Mouse (Mus musculus) forebrain, embryonic 15.5 days (tissue): ENCODE results near the gene Ano10. TPM values are rescaled to one million over a fixed set of nuclear protein-coding genes. Genes with fewer than 3 reads are reported as not detected.

Experiments used
- ATAC-seq: fragments of 200-750 bp; cut with Nextera tagmentation; replicated peaks from 2 replicates; pipeline ENCODE4 v1.8.0; 2017; ENCODE audit warnings: mild to moderate bottlenecking, moderate TSS enrichment, moderate library complexity
- H3K27ac ChIP-seq: fragments of 300-500 bp; sonication (generic); replicated peaks from 2 replicates; pipeline ENCODE4 v1.5.1; 2015; ENCODE audit warnings: mild to moderate bottlenecking, inconsistent platforms
- H3K27me3 ChIP-seq: fragments of 300-500 bp; sonication (generic); 2 replicates; pipeline ENCODE4 v1.6.1; 2015; ENCODE audit warnings: inconsistent platforms
- H3K36me3 ChIP-seq: fragments of 300-500 bp; sonication (generic); 2 replicates; pipeline ENCODE4 v1.6.1; 2015; ENCODE audit warnings: mild to moderate bottlenecking, inconsistent platforms
- H3K4me1 ChIP-seq: fragments of 300-500 bp; sonication (generic); 2 replicates; pipeline ENCODE4 v1.6.1; 2015; ENCODE audit warnings: inconsistent platforms
- H3K4me2 ChIP-seq: fragments of 300-500 bp; sonication (generic); replicated peaks from 2 replicates; pipeline ENCODE4 v1.6.1; 2015; ENCODE audit warnings: mild to moderate bottlenecking, inconsistent platforms
- H3K4me3 ChIP-seq: fragments of 300-500 bp; sonication (generic); 2 replicates; pipeline ENCODE4 v1.5.1; 2015; ENCODE audit warnings: mild to moderate bottlenecking, inconsistent platforms
- H3K9ac ChIP-seq: fragments of 300-500 bp; sonication (generic); replicated peaks from 2 replicates; pipeline ENCODE4 v1.6.1; 2015; ENCODE audit warnings: mild to moderate bottlenecking, inconsistent platforms
- H3K9me3 ChIP-seq: fragments of 300-500 bp; sonication (generic); 2 replicates; pipeline ENCODE4 v1.6.1; 2016; ENCODE audit warnings: inconsistent platforms
- WGBS: fragments of 180-500 bp; shearing (Covaris S2); methylation state at CpG from one replicate; pipeline ENCODE4 v1.1.7; 2015; ENCODE audit warnings: mixed read lengths; 5-methylcytosine and 5-hydroxymethylcytosine counted together
- polyA plus RNA-seq: library from polyadenylated mRNA; unstranded; fragments of >200 nt; fragmentation: Nextera tagmentation; extraction: Ambion mirVana; gene quantifications from 2 replicates; pipeline ENCODE4 v1.2.1, GENCODE M21; 2015

The Ano10 gene
- polyA plus RNA-seq, 1 experiment from 2014 or later, result 35.2 TPM

GRCm38 (mm10) chr9:122269256-122270041, 24.8 kb downstream of the Ano10 start:
- Histone ChIP-seq H3K9me3 (no peaks in the 10 kb centered on the region), H3K27me3 (no peaks in the 10 kb centered on the region), H3K4me1 (peaks cover 5% of the 10 kb centered on the region; the same call in 1 of the 2 replicates), H3K36me3 (peaks cover 10% of the 10 kb centered on the region; the same call in 1 of the 2 replicates), H3K27ac (0 out of 2 replicates have a peak overlapping the region, but pooled peaks have one; percentile 16), H3K4me3 (no peak overlapping the region), H3K9ac (no peak overlapping the region), H3K4me2 (no peak overlapping the region)
- ATAC-seq, result no peak
- WGBS, result 88% methylated on average over 3 of the region's 3 CpGs

GRCm38 (mm10) chr9:122265526-122266210, 28.6 kb downstream of the Ano10 start:
- no peak overlapping the region for H3K4me3 ChIP-seq
- 87% methylated on average over 10 of the region's 10 CpGs for WGBS
- H3K36me3 ChIP-seq, result peaks cover 13% of the 10 kb centered on the region; the same call in 1 of the 2 replicates
- H3K4me1 ChIP-seq, result peaks cover 5% of the 10 kb centered on the region; the same call in 1 of the 2 replicates
- no peak for ATAC-seq
- no peaks in the 10 kb centered on the region for H3K9me3 ChIP-seq
- no peak overlapping the region for H3K9ac ChIP-seq
- H3K4me2 ChIP-seq, result no peak overlapping the region
- no peaks in the 10 kb centered on the region for H3K27me3 ChIP-seq
- H3K27ac ChIP-seq, result no peak overlapping the region

GRCm38 (mm10) chr9:122263140-122263539, 31.1 kb downstream of the Ano10 start:
- Histone ChIP-seq H3K4me3 (no peak overlapping the region), H3K9ac (no peak overlapping the region), H3K9me3 (no peaks in the 10 kb centered on the region), H3K27ac (no peak overlapping the region), H3K27me3 (no peaks in the 10 kb centered on the region), H3K36me3 (peaks cover 13% of the 10 kb centered on the region; the same call in 1 of the 2 replicates), H3K4me1 (no peaks in the 10 kb centered on the region), H3K4me2 (no peak overlapping the region)
- ATAC-seq, result no peak

GRCm38 (mm10) chr9:122254386-122254785, 39.8 kb downstream of the Ano10 start:
- H3K9ac ChIP-seq, result no peak overlapping the region
- WGBS, result 94% methylated on average over 3 of the region's 3 CpGs

GRCm38 (mm10) chr9:122252113-122252512, 42.1 kb downstream of the Ano10 start:
- no peak for ATAC-seq
- no peak overlapping the region for H3K4me3 ChIP-seq
- peaks cover 20% of the 10 kb centered on the region for H3K36me3 ChIP-seq
- no peak overlapping the region for H3K4me2 ChIP-seq
- H3K9me3 ChIP-seq, result no peaks in the 10 kb centered on the region
- WGBS, result 86% methylated on average over 1 of the region's 1 CpGs
- peaks cover 7% of the 10 kb centered on the region for H3K4me1 ChIP-seq
- H3K27ac ChIP-seq, result no peak overlapping the region
- H3K27me3 ChIP-seq, result no peaks in the 10 kb centered on the region
- H3K9ac ChIP-seq, result no peak overlapping the region

More at GRCm38 (mm10) chr9:122254386-122254785, 39.8 kb downstream of the Ano10 start:
- H3K36me3 ChIP-seq, result peaks cover 24% of the 10 kb centered on the region
- H3K27me3 ChIP-seq, result no peaks in the 10 kb centered on the region
- H3K4me2 ChIP-seq, result no peak overlapping the region
- ATAC-seq, result no peak
- H3K4me3 ChIP-seq, result no peak overlapping the region
- no peaks in the 10 kb centered on the region for H3K4me1 ChIP-seq
- H3K9me3 ChIP-seq, result no peaks in the 10 kb centered on the region
- no peak overlapping the region for H3K27ac ChIP-seq

GRCm38 (mm10) chr9:122248168-122248567, 46.1 kb downstream of the Ano10 start:
- H3K9me3 ChIP-seq, result no peaks in the 10 kb centered on the region
- no peak overlapping the region for H3K9ac ChIP-seq
- peaks cover 20% of the 10 kb centered on the region for H3K36me3 ChIP-seq
- no peak overlapping the region for H3K27ac ChIP-seq
- H3K27me3 ChIP-seq, result no peaks in the 10 kb centered on the region
- WGBS, result 37% methylated on average over 8 of the region's 8 CpGs
- H3K4me3 ChIP-seq, result no peak overlapping the region
- H3K4me2 ChIP-seq, result no peak overlapping the region
- 0 out of 2 replicates have a peak, but pooled peaks have one; percentile 29 for ATAC-seq
- H3K4me1 ChIP-seq, result peaks cover 13% of the 10 kb centered on the region

- ATAC-seq, result peak; percentile 59
- Histone ChIP-seq H3K4me3 (no peak overlapping the region), H3K27me3 (no peaks in the 10 kb centered on the region), H3K4me1 (peaks cover 13% of the 10 kb centered on the region), H3K9me3 (no peaks in the 10 kb centered on the region), H3K9ac (no peak overlapping the region), H3K36me3 (peaks cover 14% of the 10 kb centered on the region), H3K27ac (no peak overlapping the region), H3K4me2 (no peak overlapping the region)
- 43% methylated on average over 13 of the region's 13 CpGs for WGBS
Observed at GRCm38 (mm10) chr9:122247430-122248027, 46.7 kb downstream of the Ano10 start.

GRCm38 (mm10) chr9:122245879-122246278, 48.3 kb downstream of the Ano10 start:
- no peak for ATAC-seq
- WGBS, result 91% methylated on average over 8 of the region's 8 CpGs
- no peaks in the 10 kb centered on the region for H3K9me3 ChIP-seq
- no peak overlapping the region for H3K4me2 ChIP-seq
- H3K9ac ChIP-seq, result no peak overlapping the region
- peaks cover 27% of the 10 kb centered on the region for H3K4me1 ChIP-seq
- no peak overlapping the region for H3K27ac ChIP-seq
- H3K4me3 ChIP-seq, result no peak overlapping the region
- no peaks in the 10 kb centered on the region for H3K27me3 ChIP-seq
- H3K36me3 ChIP-seq, result peaks cover 7% of the 10 kb centered on the region

GRCm38 (mm10) chr9:122245471-122245870, 48.8 kb downstream of the Ano10 start:
- Histone ChIP-seq H3K36me3 (peaks cover 5% of the 10 kb centered on the region; the same call in 1 of the 2 replicates), H3K4me1 (peaks cover 28% of the 10 kb centered on the region), H3K9me3 (no peaks in the 10 kb centered on the region), H3K27me3 (no peaks in the 10 kb centered on the region), H3K27ac (no peak overlapping the region), H3K4me2 (no peak overlapping the region), H3K9ac (no peak overlapping the region), H3K4me3 (no peak overlapping the region)
- 64% methylated on average over 4 of the region's 4 CpGs for WGBS
- no peak for ATAC-seq

- Histone ChIP-seq H3K9me3 (no peaks in the 10 kb centered on the region), H3K4me2 (no peak overlapping the region), H3K27ac (0 out of 2 replicates have a peak overlapping the region, but pooled peaks have one; percentile 17), H3K4me3 (no peak overlapping the region), H3K27me3 (no peaks in the 10 kb centered on the region), H3K36me3 (no peaks in the 10 kb centered on the region), H3K9ac (no peak overlapping the region), H3K4me1 (peaks cover 28% of the 10 kb centered on the region)
- no peak for ATAC-seq
- 47% methylated on average over 2 of the region's 2 CpGs for WGBS
Observed at GRCm38 (mm10) chr9:122244800-122245165, 49.4 kb downstream of the Ano10 start.

- H3K27me3 ChIP-seq, result no peaks in the 10 kb centered on the region
- ATAC-seq, result peak; percentile 12; the same call in 1 of the 2 replicates
- no peaks in the 10 kb centered on the region for H3K9me3 ChIP-seq
- no peak overlapping the region for H3K4me2 ChIP-seq
- H3K4me1 ChIP-seq, result peaks cover 28% of the 10 kb centered on the region
- peak overlapping the region; percentile 62 for H3K27ac ChIP-seq
- 29% methylated on average over 4 of the region's 4 CpGs for WGBS
- H3K9ac ChIP-seq, result no peak overlapping the region
- no peaks in the 10 kb centered on the region for H3K36me3 ChIP-seq
- H3K4me3 ChIP-seq, result no peak overlapping the region
Observed at GRCm38 (mm10) chr9:122244080-122244799, 50.0 kb downstream of the Ano10 start.
